Mouse (Mus musculus) liver, adult 2 months (tissue): ENCODE measurements around the gene Insr. TPM values are rescaled to one million over a fixed set of nuclear protein-coding genes. Genes with fewer than 3 reads are reported as not detected.
A peak's percentile ranks its signal among the peaks of the same experiment; 100 is the strongest.

Experiments used
- DNase-seq: peaks from one replicate; pipeline ENCODE4 v3.0.0-alpha.2; 2011; ENCODE audit warnings: low read depth, low spot score; ENCODE audit errors: extremely low read depth
- H3K27ac ChIP-seq: fragments of 200-500 bp; replicated peaks from 2 replicates; pipeline ENCODE4 v1.5.1; 2012; ENCODE audit warnings: low read depth, mild to moderate bottlenecking, control low read depth, inconsistent platforms, low read length; ENCODE audit not compliant: insufficient read depth
- H3K27me3 ChIP-seq: fragments of 200-500 bp; 2 replicates; pipeline ENCODE4 v1.6.1; 2012; ENCODE audit warnings: mild to moderate bottlenecking, moderate library complexity, low read length, inconsistent platforms; ENCODE audit not compliant: control insufficient read depth, insufficient read depth
- H3K36me3 ChIP-seq: fragments of 200-500 bp; 2 replicates; pipeline ENCODE4 v1.6.1; 2012; ENCODE audit warnings: low read length, inconsistent platforms; ENCODE audit not compliant: control insufficient read depth, insufficient read depth
- H3K4me1 ChIP-seq: fragments of 200-500 bp; 2 replicates; pipeline ENCODE4 v1.6.1; 2011; ENCODE audit warnings: low read length; ENCODE audit not compliant: control insufficient read depth, insufficient read depth
- H3K4me3 ChIP-seq: fragments of 200-500 bp; 2 replicates; pipeline ENCODE4 v1.5.1; 2011; ENCODE audit warnings: low read depth, mild to moderate bottlenecking, control low read depth, low read length, moderate library complexity; ENCODE audit not compliant: insufficient read depth
- H3K79me2 ChIP-seq: fragments of 200-500 bp; 2 replicates; pipeline ENCODE4 v1.6.1; 2012; ENCODE audit warnings: inconsistent platforms, mild to moderate bottlenecking, low read length, moderate library complexity; ENCODE audit not compliant: control insufficient read depth, insufficient read depth
- H3K9ac ChIP-seq: fragments of 200-500 bp; 2 replicates; pipeline ENCODE4 v1.6.1; 2012; ENCODE audit warnings: low read depth, mild to moderate bottlenecking, control low read depth, inconsistent platforms, low read length
- CTCF ChIP-seq: fragments of 200-500 bp; IDR thresholded peaks from 2 replicates; pipeline ENCODE4 v1.5.1; 2011; ENCODE audit warnings: low read depth, low read length, control low read depth
- POLR2A ChIP-seq: fragments of 200-500 bp; IDR thresholded peaks from 2 replicates; pipeline ENCODE4 v1.6.1; 2011; ENCODE audit warnings: low read length, control low read depth; ENCODE audit not compliant: insufficient read depth; ENCODE audit errors: extremely low read depth
- WGBS: fragments of 180-500 bp; shearing (Covaris S2); methylation state at CpG from one replicate; pipeline ENCODE4 v1.1.7; 2018; 5-methylcytosine and 5-hydroxymethylcytosine counted together
- polyA plus RNA-seq: library from polyadenylated mRNA; depleted of rRNA; stranded (reverse); fragments of >200 nt; gene quantifications from 2 replicates; pipeline ENCODE4 v1.2.3, GENCODE M21; 2012
- total RNA-seq: library from RNA; depleted of rRNA; stranded (reverse); fragments of >200 nt; gene quantifications from 2 replicates; pipeline ENCODE4 v1.2.3, GENCODE M21; 2014

The Insr gene
- total and polyA plus RNA-seq, 2 experiments = 28.5 to 70.0 TPM

GRCm38 (mm10) chr8:3237319-3237718, 42.1 kb downstream of the Insr start:
- peak; percentile 63 for DNase-seq
- WGBS = 29% methylated on average over 5 of the region's 5 CpGs

DNA sequence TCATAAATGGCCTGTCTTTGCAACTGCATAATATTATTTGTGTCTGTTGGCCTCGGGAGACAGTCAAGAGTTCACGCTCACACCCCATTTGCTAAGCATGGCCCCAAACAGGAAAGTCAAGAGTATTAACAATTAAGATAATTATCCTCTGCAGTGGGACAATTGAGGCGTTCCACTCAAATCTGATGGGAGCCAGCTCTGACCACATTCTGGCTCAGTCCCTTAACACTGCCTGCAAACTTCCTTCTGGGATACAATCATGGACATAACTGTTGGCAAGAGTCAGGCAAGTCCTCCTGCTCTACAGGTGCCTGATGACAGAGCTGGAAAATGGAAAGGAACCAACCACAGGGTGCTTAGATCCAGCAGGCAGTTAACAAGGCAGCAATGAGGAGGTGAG, 43.1 kb downstream of the Insr start:
- H3K9ac ChIP-seq = no peak overlapping the region
- 68% methylated on average over 3 of the region's 3 CpGs for WGBS
- H3K36me3 ChIP-seq = no peaks in the 10 kb centered on the region
- peaks cover 58% of the 10 kb centered on the region for H3K4me1 ChIP-seq
- TF ChIP-seq POLR2A (no peak), CTCF (no peak)
- no peaks in the 10 kb centered on the region for H3K27me3 ChIP-seq
- DNase-seq = no peak
- H3K79me2 ChIP-seq = peaks cover 43% of the 10 kb centered on the region
- H3K27ac ChIP-seq = no peak overlapping the region
- no peak overlapping the region for H3K4me3 ChIP-seq

More at GRCm38 (mm10) chr8:3237319-3237718, 42.1 kb downstream of the Insr start:
- no peak for TF ChIP-seq CTCF
- Histone ChIP-seq H3K27me3 (no peaks in the 10 kb centered on the region), H3K27ac (no peak overlapping the region; the same call in 1 of the 2 replicates), H3K79me2 (peaks cover 41% of the 10 kb centered on the region), H3K4me3 (no peak overlapping the region), H3K9ac (no peak overlapping the region), H3K4me1 (peaks cover 57% of the 10 kb centered on the region), H3K36me3 (no peaks in the 10 kb centered on the region)

- no peak overlapping the region for H3K9ac ChIP-seq
- no peaks in the 10 kb centered on the region for H3K36me3 ChIP-seq
- H3K4me1 ChIP-seq = peaks cover 55% of the 10 kb centered on the region
- H3K27ac ChIP-seq = peak overlapping the region; percentile 20
- no peak overlapping the region for H3K4me3 ChIP-seq
- peak; percentile 89 for DNase-seq
- H3K79me2 ChIP-seq = peaks cover 52% of the 10 kb centered on the region; the same call in 1 of the 2 replicates
- no peak for TF ChIP-seq POLR2A
- TF ChIP-seq CTCF = no peak
- H3K27me3 ChIP-seq = no peaks in the 10 kb centered on the region
- 26% methylated on average over 3 of the region's 3 CpGs for WGBS
These were observed 44.8 kb downstream of the Insr start for GRCm38 (mm10) chr8:3234569-3234968.

- Histone ChIP-seq H3K79me2 (peaks cover 59% of the 10 kb centered on the region), H3K27me3 (no peaks in the 10 kb centered on the region), H3K4me3 (no peak overlapping the region), H3K4me1 (peaks cover 50% of the 10 kb centered on the region), H3K9ac (no peak overlapping the region), H3K27ac (peak overlapping the region; percentile 51), H3K36me3 (no peaks in the 10 kb centered on the region)
- DNase-seq = peak; percentile 89
- no peak for TF ChIP-seq POLR2A
- TF ChIP-seq CTCF = no peak
- 38% methylated on average over 2 of the region's 2 CpGs for WGBS
These were observed 46.8 kb downstream of the Insr start for GRCm38 (mm10) chr8:3232601-3233000.

DNA sequence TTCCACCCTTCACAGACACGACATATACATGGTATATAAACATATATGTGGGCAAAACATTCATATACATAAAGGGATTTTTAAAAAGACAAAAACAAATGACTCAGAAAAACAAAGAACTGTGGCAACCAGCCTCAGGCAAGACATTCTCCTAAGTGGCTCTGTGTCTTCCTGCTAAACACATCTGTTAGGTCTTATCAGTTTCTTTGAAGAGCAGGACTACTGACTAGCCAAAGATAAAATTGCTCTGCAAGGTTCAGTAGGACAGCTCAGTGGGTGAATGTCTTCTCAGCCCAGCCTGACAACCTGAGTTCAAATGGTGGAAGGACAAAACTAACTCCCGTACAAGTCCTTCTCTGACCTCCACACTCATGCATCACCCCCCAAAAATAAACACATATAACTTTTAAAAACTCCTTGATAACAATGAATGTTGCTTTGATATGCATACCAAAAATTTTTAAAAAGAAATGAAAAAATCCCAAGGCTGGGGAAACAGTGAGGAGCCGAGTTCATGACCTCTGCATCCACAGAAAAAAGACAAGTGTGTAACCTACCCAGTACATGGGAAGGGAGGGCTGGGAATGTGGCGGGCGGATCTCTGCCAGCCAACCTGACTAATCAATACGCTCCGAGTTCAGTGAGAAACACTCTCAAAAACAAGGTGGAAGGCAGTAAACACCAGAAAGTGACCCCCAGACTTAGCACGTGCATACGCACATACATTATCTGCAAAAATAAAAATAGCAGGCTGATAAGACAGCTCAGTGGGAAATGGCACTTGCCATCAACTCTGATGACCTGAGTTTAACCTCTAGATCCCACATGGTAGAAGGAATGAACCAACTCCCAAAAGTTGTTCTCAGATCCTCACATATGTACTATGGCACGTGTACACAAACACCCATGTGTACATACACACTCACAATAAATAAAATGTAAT, 49.0 kb downstream of the Insr start:
- Histone ChIP-seq H3K4me1 (peaks cover 40% of the 10 kb centered on the region), H3K27ac (peak overlapping the region; percentile 47; the same call in 1 of the 2 replicates), H3K27me3 (no peaks in the 10 kb centered on the region), H3K4me3 (no peak overlapping the region), H3K36me3 (no peaks in the 10 kb centered on the region), H3K79me2 (peaks cover 50% of the 10 kb centered on the region), H3K9ac (no peak overlapping the region)
- DNase-seq = peak; percentile 76
- TF ChIP-seq POLR2A (no peak), CTCF (no peak)
- 18% methylated on average over 10 of the region's 10 CpGs for WGBS

DNA sequence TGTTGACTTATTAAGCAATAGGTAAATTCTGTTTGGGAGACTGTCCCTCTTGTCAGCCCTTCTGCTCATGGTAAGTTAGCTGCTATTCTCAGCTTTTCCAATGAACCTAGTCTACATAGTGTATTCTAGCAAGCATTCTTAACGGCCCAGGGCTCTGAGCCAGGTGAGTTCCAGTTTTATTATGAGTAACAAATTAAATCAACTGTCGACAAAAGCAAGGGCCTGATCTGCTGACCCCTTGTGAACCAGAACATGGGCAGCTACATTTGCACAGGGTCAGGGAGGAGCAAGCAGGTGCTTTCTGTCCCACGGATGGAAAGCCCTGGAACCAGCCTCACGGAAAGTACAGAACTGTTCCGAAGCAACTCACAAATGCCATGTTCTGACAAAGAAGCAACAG, 52.0 kb downstream of the Insr start:
- H3K36me3 ChIP-seq = no peaks in the 10 kb centered on the region
- H3K27ac ChIP-seq = peak overlapping the region; percentile 9
- no peak overlapping the region for H3K4me3 ChIP-seq
- H3K9ac ChIP-seq = no peak overlapping the region; the same call in 1 of the 2 replicates
- WGBS = 12% methylated on average over 5 of the region's 5 CpGs
- TF ChIP-seq CTCF = no peak
- no peak for TF ChIP-seq POLR2A
- peaks cover 42% of the 10 kb centered on the region for H3K79me2 ChIP-seq
- H3K4me1 ChIP-seq = peaks cover 30% of the 10 kb centered on the region
- peak; percentile 82 for DNase-seq
- no peaks in the 10 kb centered on the region for H3K27me3 ChIP-seq
